Mouse (Mus musculus) kidney, adult 2 months (tissue): ENCODE data around the gene Bmp7.

ENCODE experiments used
- CTCF ChIP-seq: fragments of 200-500 bp; conservative IDR thresholded peaks from 2 replicates; pipeline ENCODE4 v1.5.1; 2011; ENCODE audit warnings: low read depth, mild to moderate bottlenecking, control low read depth, low read length, moderate library complexity, mixed read lengths; ENCODE audit not compliant: insufficient read depth, insufficient read length
- POLR2A ChIP-seq: fragments of 200-500 bp; IDR thresholded peaks from one replicate; pipeline ENCODE4 v1.6.1; 2011; ENCODE audit warnings: low read depth, low read length, control low read depth

- TF ChIP-seq POLR2A (no peak), CTCF (no peak)
Measured at GRCm38 (mm10) chr2:172833196-172833595, 106.9 kb downstream of the Bmp7 start.
